Mouse (Mus musculus) heart, embryonic 14.5 days (tissue): ENCODE results near the gene Stam. TPM values are rescaled to one million over a fixed set of nuclear protein-coding genes. Genes with fewer than 3 reads are reported as not detected.

Source experiments
- ATAC-seq: fragments of 200-750 bp; cut with Nextera tagmentation; 2 replicates; pipeline ENCODE4 v1.8.0; 2017; ENCODE audit warnings: low read depth, moderate TSS enrichment; ENCODE audit not compliant: insufficient number of reproducible peaks, insufficient read depth, low FRiP score
- H3K27ac ChIP-seq, 2 experiments: fragments of 200-500 bp in 1 of 2; fragments of 300-500 bp in 1 of 2; sonication (generic) in 1 of 2; replicated peaks in 1 of 2; 2 replicates each; pipeline ENCODE4 v1.5.1; 2012 to 2014; ENCODE audit warnings: low read depth in 2 of 2, low read length in 2 of 2, control low read depth in 1 of 2, mild to moderate bottlenecking in 1 of 2, mixed read lengths in 1 of 2; ENCODE audit not compliant: control insufficient read depth in 1 of 2, insufficient read depth in 1 of 2
- H3K27me3 ChIP-seq: fragments of 300-500 bp; sonication (generic); 2 replicates; pipeline ENCODE4 v1.6.1; 2014; ENCODE audit warnings: mild to moderate bottlenecking, low read length, control low read depth; ENCODE audit not compliant: control insufficient read depth, insufficient read depth
- H3K36me3 ChIP-seq: fragments of 300-500 bp; sonication (generic); 2 replicates; pipeline ENCODE4 v1.6.1; 2014; ENCODE audit warnings: mild to moderate bottlenecking, control low read depth, low read length, mixed read lengths; ENCODE audit not compliant: control insufficient read depth, insufficient read depth
- H3K4me1 ChIP-seq, 2 experiments: fragments of 200-500 bp in 1 of 2; fragments of 300-500 bp in 1 of 2; sonication (generic) in 1 of 2; 2 replicates each; pipeline ENCODE4 v1.6.1; 2012 to 2014; ENCODE audit warnings: low read length in 2 of 2, control low read depth in 1 of 2, mixed read lengths in 1 of 2; ENCODE audit not compliant: control insufficient read depth in 2 of 2, insufficient read depth in 2 of 2
- H3K4me2 ChIP-seq: fragments of 300-500 bp; sonication (generic); 2 replicates; pipeline ENCODE4 v1.6.1; 2014; ENCODE audit warnings: mild to moderate bottlenecking, low read length
- H3K4me3 ChIP-seq, 2 experiments: fragments of 200-500 bp in 1 of 2; fragments of 300-500 bp in 1 of 2; sonication (generic) in 1 of 2; 2 replicates each; pipeline ENCODE4 v1.5.1; 2012 to 2014; ENCODE audit warnings: low read length in 2 of 2, mild to moderate bottlenecking in 2 of 2, control low read depth in 1 of 2, low read depth in 1 of 2, moderate library complexity in 1 of 2; ENCODE audit not compliant: control insufficient read depth in 1 of 2, insufficient read depth in 1 of 2
- H3K9ac ChIP-seq: fragments of 300-500 bp; sonication (generic); 2 replicates; pipeline ENCODE4 v1.6.1; 2014; ENCODE audit warnings: mild to moderate bottlenecking, low read length
- H3K9me3 ChIP-seq: fragments of 300-500 bp; sonication (generic); 2 replicates; pipeline ENCODE4 v1.6.1; 2016; ENCODE audit warnings: low read length, control low read depth; ENCODE audit not compliant: control insufficient read depth
- WGBS: fragments of 180-500 bp; shearing (Covaris S2); extraction: QIAGEN DNeasy Blood & Tissue Kit; methylation state at CpG from one replicate; pipeline ENCODE4 v1.1.7; 2014; 5-methylcytosine and 5-hydroxymethylcytosine counted together
- polyA plus RNA-seq: library from polyadenylated mRNA; unstranded; fragments of >200 nt; fragmentation: Nextera tagmentation; extraction: Ambion mirVana; gene quantifications from 2 replicates; pipeline ENCODE4 v1.2.1, GENCODE M21; 2014

Gene Stam
- 55.6 and 58.3 TPM in 2 replicates for polyA plus RNA-seq

DNA sequence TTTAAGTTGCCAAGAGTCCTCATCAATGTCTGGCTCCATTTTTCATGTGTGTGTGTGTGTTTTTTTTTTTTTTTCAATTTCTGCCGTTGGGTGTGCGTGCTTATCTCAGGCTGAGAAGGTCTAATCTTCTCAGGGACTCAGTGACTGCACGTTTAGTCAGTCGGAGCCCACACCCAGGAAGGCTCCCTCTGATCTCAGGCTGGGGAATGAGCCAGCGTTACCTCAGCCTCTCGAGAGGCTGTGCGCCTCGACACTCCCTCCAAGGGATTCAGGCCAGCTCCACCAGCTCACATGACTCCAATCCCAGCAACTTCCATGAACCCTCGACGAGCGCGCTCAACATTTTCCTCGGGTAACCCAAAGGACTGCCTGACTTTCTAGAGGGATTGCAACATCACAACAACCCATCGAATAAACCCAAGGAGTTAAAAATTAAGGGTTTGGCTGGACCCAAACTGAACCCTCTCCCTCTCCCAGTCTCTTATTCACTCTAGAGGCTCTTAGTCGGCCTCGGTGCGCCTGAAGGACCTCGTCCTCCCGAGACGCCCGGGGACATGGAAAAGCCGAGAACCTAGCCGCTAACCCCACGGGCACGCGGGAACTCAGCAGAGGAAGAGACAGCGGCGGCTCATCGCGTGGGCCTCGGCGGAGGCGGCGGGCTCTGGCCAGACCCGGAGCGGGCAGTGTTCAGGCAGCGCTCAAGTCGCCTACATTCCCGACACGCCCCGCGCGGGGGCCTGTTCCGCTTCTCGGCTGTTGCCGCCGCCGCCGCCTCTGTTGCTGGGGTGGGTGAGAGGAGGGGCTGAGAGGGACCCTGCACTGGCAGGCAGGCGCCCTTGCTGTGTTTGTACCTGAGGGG is at the start of gene Stam:
TSS of gene Stam (plus strand) at position 737 of the 859 bp plus-strand sequence.
- under 1% methylated on average over 48 of the region's 50 CpGs for WGBS
- ATAC-seq, result peak; percentile 91
- Histone ChIP-seq H3K4me1 (peaks cover 0 to 23% of the 10 kb centered on the region in 2 experiments; a peak in 2 of 4 replicates), H3K27me3 (no peaks in the 10 kb centered on the region), H3K36me3 (no peaks in the 10 kb centered on the region), H3K4me3 (peak within 1 kb of the TSS; percentile 84 to 94), H3K27ac (peak within 1 kb of the TSS; percentile 94 to 95), H3K9ac (peak within 1 kb of the TSS; percentile 98), H3K9me3 (no peaks in the 10 kb centered on the region), H3K4me2 (peak within 1 kb of the TSS; percentile 87)

DNA sequence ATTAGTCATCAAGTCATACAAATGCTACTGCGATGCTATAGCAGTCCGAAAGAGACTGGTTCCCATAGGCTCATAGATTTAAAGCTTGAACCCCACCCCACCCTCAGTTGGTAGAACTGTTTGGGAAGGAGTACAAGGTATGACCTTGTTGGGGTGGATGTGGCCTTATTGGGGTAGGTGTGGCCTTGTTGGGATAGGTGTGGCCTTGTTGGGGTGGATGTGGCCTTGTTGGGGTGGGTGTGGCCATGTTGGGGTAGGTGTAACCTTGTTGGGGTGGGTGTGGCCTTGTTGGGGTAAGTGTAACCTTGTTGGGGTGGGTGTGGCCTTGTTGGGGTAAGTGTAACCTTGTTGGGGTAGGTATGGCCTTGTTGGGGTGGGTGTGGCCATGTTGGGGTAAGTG is 32.6 kb upstream of the Stam start:
- Histone ChIP-seq H3K4me2 (no peak overlapping the region), H3K4me3 (no peak overlapping the region), H3K4me1 (no peaks in the 10 kb centered on the region), H3K27me3 (no peaks in the 10 kb centered on the region), H3K27ac (no peak overlapping the region), H3K9ac (no peak overlapping the region), H3K9me3 (no peaks in the 10 kb centered on the region), H3K36me3 (peaks cover 41% of the 10 kb centered on the region)
- 91% methylated on average over 2 of the region's 2 CpGs for WGBS
- ATAC-seq, result no peak

DNA sequence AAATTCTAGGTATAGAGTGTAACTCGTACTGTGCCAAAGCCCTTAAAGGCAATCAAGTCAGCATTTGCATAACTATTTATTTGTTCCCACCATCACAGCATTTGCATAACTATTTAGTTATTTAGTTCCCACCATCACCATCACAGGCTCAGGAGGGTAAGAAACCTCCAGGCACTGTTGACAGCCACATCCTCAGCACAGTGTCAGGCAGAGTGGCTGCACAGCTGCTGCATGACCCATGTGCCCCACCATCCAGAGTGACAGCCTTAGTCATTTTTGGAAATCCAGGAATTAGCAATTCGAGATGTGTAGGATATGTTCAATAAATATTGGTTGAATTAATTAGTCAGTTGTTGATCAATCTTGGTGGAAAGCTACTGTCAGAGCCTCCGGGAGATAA is 30.9 kb upstream of the Stam start:
- H3K27me3 ChIP-seq, result no peaks in the 10 kb centered on the region
- no peak for ATAC-seq
- H3K9me3 ChIP-seq, result no peaks in the 10 kb centered on the region
- WGBS, result 78% methylated on average over 3 of the region's 3 CpGs
- H3K9ac ChIP-seq, result no peak overlapping the region
- H3K36me3 ChIP-seq, result peaks cover 41% of the 10 kb centered on the region
- no peak overlapping the region for H3K4me2 ChIP-seq
- H3K4me1 ChIP-seq, result no peaks in the 10 kb centered on the region; a peak in 1 of 4 replicates
- H3K4me3 ChIP-seq, result no peak overlapping the region
- H3K27ac ChIP-seq, result no peak overlapping the region

- no peaks in the 10 kb centered on the region for H3K9me3 ChIP-seq
- ATAC-seq, result no peak
- no peak overlapping the region for H3K9ac ChIP-seq
- peaks cover 39% of the 10 kb centered on the region for H3K36me3 ChIP-seq
- H3K27ac ChIP-seq, result no peak overlapping the region
- H3K4me2 ChIP-seq, result no peak overlapping the region
- no peaks in the 10 kb centered on the region for H3K27me3 ChIP-seq
- WGBS, result 45% methylated on average over 9 of the region's 9 CpGs
- no peak overlapping the region for H3K4me3 ChIP-seq
- H3K4me1 ChIP-seq, result peaks cover 0 to under 1% of the 10 kb centered on the region in 2 experiments; a peak in 3 of 4 replicates
Measured at GRCm38 (mm10) chr2:14043577-14044170, 30.2 kb upstream of the Stam start.

DNA sequence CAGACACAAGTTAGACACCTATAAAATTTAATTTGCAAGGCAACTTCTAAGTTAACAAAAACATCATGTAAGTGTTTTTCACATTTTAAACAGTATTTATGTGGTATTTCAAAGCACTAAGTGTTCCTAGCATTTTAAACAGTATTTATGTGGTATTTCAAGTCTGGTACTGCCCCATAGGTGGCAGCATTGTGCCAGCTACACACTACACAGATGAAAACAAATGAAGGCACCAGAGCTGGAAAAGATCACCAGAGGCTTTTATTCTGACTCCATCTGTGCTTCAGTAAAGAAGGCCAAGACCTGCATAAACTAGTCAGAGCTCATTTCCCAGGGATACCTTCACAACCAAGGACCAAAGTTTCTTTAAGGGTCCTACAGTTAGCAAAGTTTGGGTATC is 25.5 kb upstream of the Stam start:
- no peak overlapping the region for H3K4me3 ChIP-seq
- H3K9me3 ChIP-seq, result no peaks in the 10 kb centered on the region
- H3K27me3 ChIP-seq, result no peaks in the 10 kb centered on the region
- H3K9ac ChIP-seq, result no peak overlapping the region
- peak overlapping the region in 1 of 2 experiments; percentile 57; a peak in 1 of 4 replicates for H3K27ac ChIP-seq
- no peak overlapping the region for H3K4me2 ChIP-seq
- H3K36me3 ChIP-seq, result peaks cover 6% of the 10 kb centered on the region
- ATAC-seq, result no peak
- peaks cover 2 to 6% of the 10 kb centered on the region in 2 experiments; a peak in 3 of 4 replicates for H3K4me1 ChIP-seq

DNA sequence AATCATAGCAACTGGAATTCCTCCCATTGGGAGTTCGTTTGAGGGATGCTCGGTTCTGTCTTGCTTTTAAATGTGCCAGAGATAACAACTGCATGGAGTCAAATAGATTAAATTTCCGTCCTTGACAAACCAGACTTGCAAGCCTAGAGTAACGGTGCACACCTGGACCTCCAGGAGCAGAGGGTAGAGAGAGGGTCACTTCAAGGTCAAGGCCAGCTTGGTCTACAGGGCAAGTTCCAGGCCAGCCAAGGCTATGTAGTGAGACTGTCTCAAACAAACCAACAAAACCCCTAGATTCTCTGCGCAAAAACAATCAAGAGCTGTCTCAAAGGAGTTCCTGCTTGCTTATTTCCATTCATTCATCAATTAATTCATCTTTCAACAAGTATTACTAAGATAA is 25.1 kb upstream of the Stam start:
- Histone ChIP-seq H3K27ac (peak overlapping the region; percentile 54 to 57; a peak in 3 of 4 replicates), H3K36me3 (0 out of 2 replicates have a peak, but pooled peaks cover 4% of the 10 kb centered on the region), H3K4me2 (no peak overlapping the region), H3K9me3 (no peaks in the 10 kb centered on the region), H3K27me3 (no peaks in the 10 kb centered on the region), H3K4me1 (peaks cover 2 to 10% of the 10 kb centered on the region in 2 experiments; a peak in 3 of 4 replicates), H3K4me3 (no peak overlapping the region), H3K9ac (no peak overlapping the region)
- ATAC-seq, result no peak
- 57% methylated on average over 5 of the region's 5 CpGs for WGBS

DNA sequence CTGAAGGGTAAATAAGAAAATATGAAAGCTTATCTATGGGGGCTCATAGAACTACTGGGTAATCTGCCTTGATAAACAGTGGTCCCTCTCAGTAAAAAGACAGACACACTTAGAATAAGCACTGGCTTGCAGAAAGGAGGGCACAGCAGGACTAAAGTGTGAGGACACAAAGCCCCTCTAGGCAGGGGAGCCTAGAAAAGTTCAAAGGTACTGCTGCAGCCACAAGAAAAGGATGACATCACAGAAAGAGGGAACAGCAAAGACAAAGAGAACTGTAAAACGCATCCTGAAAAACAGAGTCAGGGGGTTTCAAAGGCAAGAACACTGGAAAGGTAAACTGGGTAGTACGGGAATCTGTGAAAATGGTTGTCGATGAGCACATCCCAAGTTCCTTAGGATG is 20.3 kb upstream of the Stam start:
- peaks cover 2 to 13% of the 10 kb centered on the region in 2 experiments; a peak in 2 of 4 replicates for H3K4me1 ChIP-seq
- 0 out of 4 replicates have a peak overlapping the region, but pooled peaks of 1 of the 2 experiments have one; percentile 83 for H3K4me3 ChIP-seq
- 68% methylated on average over 3 of the region's 3 CpGs for WGBS
- H3K36me3 ChIP-seq, result no peaks in the 10 kb centered on the region
- H3K9ac ChIP-seq, result peak overlapping the region; percentile 80; the same call in 1 of the 2 replicates
- H3K4me2 ChIP-seq, result peak overlapping the region; percentile 72
- H3K27me3 ChIP-seq, result no peaks in the 10 kb centered on the region
- no peaks in the 10 kb centered on the region for H3K9me3 ChIP-seq
- ATAC-seq, result no peak
- no peak overlapping the region for H3K27ac ChIP-seq
